26 mouse cellular contexts compared by ENCODE assay signal in genomic region chr8:55691791-55692190, GRCm38 (mm10).
"Had no signal": no experiment of that assay in that cellular context is flagged by ENCODE, and none has a peak within 500 bp of the region (broad histone marks: within the 10 kb centered on the region; RNA-seq: fewer than 3 reads in every experiment).

No protein-coding gene starts in this region.

- H3K4me2 ChIP-seq: heart, embryonic 12.5 days; hindbrain, embryonic 13.5 days; hindbrain, embryonic 15.5 days; intestine, embryonic 15.5 days; limb, embryonic 13.5 days; limb, embryonic 15.5 days; liver, embryonic 12.5 days had no signal

- H3K9me3 ChIP-seq: heart, embryonic 10.5 days; heart, embryonic 12.5 days; hindbrain, embryonic 10.5 days; hindbrain, embryonic 13.5 days; hindbrain, embryonic 15.5 days; intestine, embryonic 15.5 days; limb, embryonic 13.5 days; limb, embryonic 15.5 days; liver, embryonic 12.5 days had no signal

- H3K36me3 ChIP-seq: heart, embryonic 10.5 days; heart, embryonic 12.5 days; hindbrain, embryonic 10.5 days; hindbrain, embryonic 13.5 days; hindbrain, embryonic 15.5 days; intestine, embryonic 15.5 days; limb, embryonic 13.5 days; limb, embryonic 15.5 days; liver, embryonic 12.5 days had no signal

- H3K27me3 ChIP-seq: heart, embryonic 12.5 days; hindbrain, embryonic 13.5 days; hindbrain, embryonic 15.5 days; intestine, embryonic 15.5 days; limb, embryonic 13.5 days; limb, embryonic 15.5 days; liver, embryonic 12.5 days had no signal

- H3K4me3 ChIP-seq: gastrocnemius, adult 2 months; heart, embryonic 10.5 days; heart, embryonic 12.5 days; hindbrain, embryonic 10.5 days; hindbrain, embryonic 13.5 days; hindbrain, embryonic 15.5 days; intestine, embryonic 15.5 days; layer of hippocampus, adult 2 months; left cerebral cortex, adult 2 months; limb, embryonic 13.5 days; limb, embryonic 15.5 days; liver, embryonic 12.5 days had no signal

- H3K4me1 ChIP-seq: heart, embryonic 10.5 days; heart, embryonic 12.5 days; hindbrain, embryonic 10.5 days; hindbrain, embryonic 13.5 days; hindbrain, embryonic 15.5 days; intestine, embryonic 15.5 days; limb, embryonic 13.5 days; limb, embryonic 15.5 days; liver, embryonic 12.5 days had no signal

- H3K9ac ChIP-seq: heart, embryonic 12.5 days; hindbrain, embryonic 13.5 days; hindbrain, embryonic 15.5 days; intestine, embryonic 15.5 days; limb, embryonic 13.5 days; limb, embryonic 15.5 days; liver, embryonic 12.5 days; liver, embryonic 14.5 days had no signal

- H3K27ac ChIP-seq: gastrocnemius, adult 2 months; heart, embryonic 10.5 days; hindbrain, embryonic 10.5 days; hindbrain, embryonic 13.5 days; hindbrain, embryonic 15.5 days; intestine, embryonic 15.5 days; layer of hippocampus, adult 2 months; left cerebral cortex, adult 2 months; limb, embryonic 13.5 days; limb, embryonic 15.5 days; liver, embryonic 12.5 days; liver, embryonic 14.5 days had no signal

- DNase-seq: gastrocnemius, adult 2 months; gastrocnemius, postnatal 10 days; gastrocnemius, postnatal 25 days; heart, adult 18-20 months; heart, postnatal 10 days; heart, postnatal 4 days; kidney, adult 18-20 months; kidney, adult 8-10 months; kidney, postnatal 10 days; kidney, postnatal 25 days; kidney, postnatal 4 days; left cerebral cortex, postnatal 4 days had no signal

- ATAC-seq: inflammation-experienced regulatory T-cells, adult 6 months; intestine, embryonic 15.5 days; intestine, postnatal 0 days; liver, embryonic 12.5 days had no signal
